Mouse (Mus musculus): ENCODE results near the gene Kcna3. TPM values are rescaled to one million over a fixed set of nuclear protein-coding genes. Genes with fewer than 3 reads are reported as not detected.

Kcna3 gene
- polyA plus RNA-seq, 1 experiment, result 151 TPM

- Histone ChIP-seq H3K4me3 (ENCODE audit: control insufficient read depth, insufficient read depth, low read length) (no peak overlapping the region), H3K36me3 (ENCODE audit: control insufficient read depth, insufficient read depth, low read length) (no peaks in the 10 kb centered on the region), H3K27ac (ENCODE audit: control insufficient read depth, insufficient read depth, low read length) (no peak overlapping the region), H3K4me1 (replicated peaks; ENCODE audit: control insufficient read depth, insufficient read depth, low read length) (no peaks in the 10 kb centered on the region), H3K27me3 (ENCODE audit: control insufficient read depth, insufficient read depth, low read length) (no peaks in the 10 kb centered on the region)
- WGBS, result 97% methylated on average over 8 of the region's 8 CpGs
- DNase-seq, result no peak
- TF ChIP-seq CTCF (IDR thresholded peaks at IDR 0.05; ENCODE audit: borderline replicate concordance, control insufficient read depth, extremely low read depth, insufficient read depth, low read length, poor library complexity) (no peak), POLR2A (IDR thresholded peaks at IDR 0.05; ENCODE audit: control insufficient read depth, extremely low read depth, insufficient read depth, low read length, poor library complexity) (no peak)
Measured at GRCm38 (mm10) chr3:107002249-107003123, 33.5 kb upstream of the Kcna3 start.

DNA sequence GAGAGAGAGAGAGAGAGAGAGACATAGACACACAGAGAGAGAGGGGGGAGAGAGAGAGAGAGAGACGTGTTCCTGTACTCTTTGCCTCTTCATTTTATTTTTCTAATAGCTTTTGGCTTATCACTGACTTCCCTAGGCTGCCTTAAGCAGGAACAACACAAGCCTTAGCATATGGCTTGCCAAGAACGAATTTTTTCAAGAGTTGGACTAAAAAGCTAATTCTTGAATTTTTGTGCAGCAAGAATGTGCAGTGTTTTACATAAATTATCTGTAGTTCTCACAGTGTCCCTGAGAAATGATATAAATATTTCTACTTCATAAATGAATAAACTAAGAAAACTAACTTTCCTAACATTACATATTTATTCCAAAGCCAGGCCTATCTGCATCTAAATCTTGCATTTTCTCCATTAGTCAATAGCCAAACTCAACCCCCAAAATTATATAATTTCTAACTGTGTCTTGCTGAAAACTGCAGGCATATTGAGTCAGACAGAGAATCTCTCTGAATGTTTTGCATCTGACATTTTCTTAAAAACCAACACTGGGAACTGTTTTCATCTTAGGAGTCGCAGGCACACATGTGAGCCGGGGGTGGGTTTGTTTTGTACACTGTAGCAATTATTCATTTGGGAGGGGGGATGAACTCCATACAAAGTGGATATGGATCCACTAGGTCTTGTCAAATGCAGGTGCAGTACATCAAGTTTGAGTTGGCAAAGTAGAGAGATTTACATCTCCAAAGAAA, 26.5 kb upstream of the Kcna3 start:
- no peak overlapping the region for H3K27ac ChIP-seq (ENCODE audit: control insufficient read depth, insufficient read depth, low read length)
- WGBS, result 87% methylated on average over 4 of the region's 4 CpGs
- TF ChIP-seq POLR2A (IDR thresholded peaks at IDR 0.05; ENCODE audit: control insufficient read depth, extremely low read depth, insufficient read depth, low read length, poor library complexity), result no peak
- TF ChIP-seq CTCF (IDR thresholded peaks at IDR 0.05; ENCODE audit: borderline replicate concordance, control insufficient read depth, extremely low read depth, insufficient read depth, low read length, poor library complexity), result no peak

GRCm38 (mm10) chr3:107018286-107018685, 17.7 kb upstream of the Kcna3 start:
- H3K4me1 ChIP-seq (replicated peaks; ENCODE audit: control insufficient read depth, insufficient read depth, low read length), result no peaks in the 10 kb centered on the region
- no peak for TF ChIP-seq POLR2A (IDR thresholded peaks at IDR 0.05; ENCODE audit: control insufficient read depth, extremely low read depth, insufficient read depth, low read length, poor library complexity)
- TF ChIP-seq CTCF (IDR thresholded peaks at IDR 0.05; ENCODE audit: borderline replicate concordance, control insufficient read depth, extremely low read depth, insufficient read depth, low read length, poor library complexity), result no peak
- no peaks in the 10 kb centered on the region for H3K27me3 ChIP-seq (ENCODE audit: control insufficient read depth, insufficient read depth, low read length)
- H3K27ac ChIP-seq (ENCODE audit: control insufficient read depth, insufficient read depth, low read length), result no peak overlapping the region
- 82% methylated on average over 2 of the region's 2 CpGs for WGBS
- no peak overlapping the region for H3K4me3 ChIP-seq (ENCODE audit: control insufficient read depth, insufficient read depth, low read length)
- no peak for DNase-seq
- no peaks in the 10 kb centered on the region for H3K36me3 ChIP-seq (ENCODE audit: control insufficient read depth, insufficient read depth, low read length)

More for the DNA sequence above, 26.5 kb upstream of the Kcna3 start:
- no peaks in the 10 kb centered on the region for H3K36me3 ChIP-seq (ENCODE audit: control insufficient read depth, insufficient read depth, low read length)
- H3K27me3 ChIP-seq (ENCODE audit: control insufficient read depth, insufficient read depth, low read length), result no peaks in the 10 kb centered on the region
- DNase-seq, result no peak
- no peaks in the 10 kb centered on the region for H3K4me1 ChIP-seq (replicated peaks; ENCODE audit: control insufficient read depth, insufficient read depth, low read length)
- H3K4me3 ChIP-seq (ENCODE audit: control insufficient read depth, insufficient read depth, low read length), result no peak overlapping the region

- TF ChIP-seq CTCF (IDR thresholded peaks at IDR 0.05; ENCODE audit: borderline replicate concordance, control insufficient read depth, extremely low read depth, insufficient read depth, low read length, poor library complexity), result no peak
- DNase-seq, result no peak
- no peak overlapping the region for H3K4me3 ChIP-seq (ENCODE audit: control insufficient read depth, insufficient read depth, low read length)
- 66% methylated on average over 4 of the region's 4 CpGs for WGBS
- peaks cover 4% of the 10 kb centered on the region; the same call in 1 of the 2 replicates for H3K4me1 ChIP-seq (replicated peaks; ENCODE audit: control insufficient read depth, insufficient read depth, low read length)
- no peak overlapping the region for H3K27ac ChIP-seq (ENCODE audit: control insufficient read depth, insufficient read depth, low read length)
- no peaks in the 10 kb centered on the region for H3K36me3 ChIP-seq (ENCODE audit: control insufficient read depth, insufficient read depth, low read length)
- H3K27me3 ChIP-seq (ENCODE audit: control insufficient read depth, insufficient read depth, low read length), result no peaks in the 10 kb centered on the region
Measured at GRCm38 (mm10) chr3:107031547-107031946, 4.4 kb upstream of the Kcna3 start.

DNA sequence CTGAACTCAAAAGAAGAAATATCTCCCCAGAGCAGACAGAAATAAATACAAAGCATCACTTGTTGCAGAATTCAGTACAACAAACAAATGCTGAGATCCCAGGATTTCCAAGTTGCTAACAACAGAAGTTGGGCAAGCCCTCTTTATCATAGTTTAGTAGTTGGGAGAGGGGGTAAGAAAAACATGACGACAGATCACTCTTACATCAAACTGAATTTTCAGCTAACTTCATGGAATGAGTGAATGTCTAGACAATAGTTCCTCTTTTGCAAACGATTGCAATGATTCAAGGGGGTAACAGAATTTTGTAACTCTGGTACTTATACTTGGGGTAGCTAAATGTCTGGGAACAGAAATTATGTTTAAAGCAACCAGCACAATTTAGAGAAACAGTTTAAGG, 1.2 kb upstream of the Kcna3 start:
- TF ChIP-seq POLR2A (IDR thresholded peaks at IDR 0.05; ENCODE audit: control insufficient read depth, extremely low read depth, insufficient read depth, low read length, poor library complexity), result no peak
- no peak for TF ChIP-seq CTCF (IDR thresholded peaks at IDR 0.05; ENCODE audit: borderline replicate concordance, control insufficient read depth, extremely low read depth, insufficient read depth, low read length, poor library complexity)
- no peaks in the 10 kb centered on the region for H3K27me3 ChIP-seq (ENCODE audit: control insufficient read depth, insufficient read depth, low read length)
- 20% methylated on average over 2 of the region's 2 CpGs for WGBS
- no peak overlapping the region for H3K4me3 ChIP-seq (ENCODE audit: control insufficient read depth, insufficient read depth, low read length)
- DNase-seq, result no peak
- no peaks in the 10 kb centered on the region for H3K36me3 ChIP-seq (ENCODE audit: control insufficient read depth, insufficient read depth, low read length)
- H3K4me1 ChIP-seq (replicated peaks; ENCODE audit: control insufficient read depth, insufficient read depth, low read length), result peaks cover 4% of the 10 kb centered on the region; the same call in 1 of the 2 replicates
- no peak overlapping the region for H3K27ac ChIP-seq (ENCODE audit: control insufficient read depth, insufficient read depth, low read length)

- WGBS, result under 1% methylated on average over 55 of the region's 55 CpGs
Measured at GRCm38 (mm10) chr3:107036458-107037039, 580 bp downstream of the Kcna3 start.

More at GRCm38 (mm10) chr3:107036458-107037039, 580 bp downstream of the Kcna3 start:
- H3K4me3 ChIP-seq (ENCODE audit: control insufficient read depth, insufficient read depth, low read length), result peak overlapping the region; percentile 89
- H3K36me3 ChIP-seq (ENCODE audit: control insufficient read depth, insufficient read depth, low read length), result no peaks in the 10 kb centered on the region
- H3K4me1 ChIP-seq (replicated peaks; ENCODE audit: control insufficient read depth, insufficient read depth, low read length), result peaks cover 4% of the 10 kb centered on the region; the same call in 1 of the 2 replicates
- 0 out of 2 replicates have a peak, but pooled peaks have one; percentile 10 for TF ChIP-seq CTCF (IDR thresholded peaks at IDR 0.05; ENCODE audit: borderline replicate concordance, control insufficient read depth, extremely low read depth, insufficient read depth, low read length, poor library complexity)
- TF ChIP-seq POLR2A (IDR thresholded peaks at IDR 0.05; ENCODE audit: control insufficient read depth, extremely low read depth, insufficient read depth, low read length, poor library complexity), result no peak
- peak; percentile 63 for DNase-seq
- H3K27ac ChIP-seq (ENCODE audit: control insufficient read depth, insufficient read depth, low read length), result peak overlapping the region; percentile 93
- no peaks in the 10 kb centered on the region for H3K27me3 ChIP-seq (ENCODE audit: control insufficient read depth, insufficient read depth, low read length)
